Mouse (Mus musculus): Measurements from ENCODE around the gene Arhgap30. TPM values are rescaled to one million over a fixed set of nuclear protein-coding genes. Genes with fewer than 3 reads are reported as not detected.

Gene Arhgap30
- polyA plus RNA-seq, 1 experiment: 1.8 TPM

GRCm38 (mm10) chr1:171373946-171374345 lies 14.8 kb upstream of the Arhgap30 start:
- no peak for DNase-seq (ENCODE audit: extremely low spot score in 1 of 2, low spot score in 1 of 2)

GRCm38 (mm10) chr1:171375646-171376097 lies 13.1 kb upstream of the Arhgap30 start:
- DNase-seq (ENCODE audit: extremely low spot score in 1 of 2, low spot score in 1 of 2): no peak

GRCm38 (mm10) chr1:171378298-171378697 lies 10.5 kb upstream of the Arhgap30 start:
- DNase-seq (ENCODE audit: extremely low spot score in 1 of 2, low spot score in 1 of 2): no peak

GRCm38 (mm10) chr1:171379935-171380599 lies 8.7 kb upstream of the Arhgap30 start:
- DNase-seq (ENCODE audit: extremely low spot score in 1 of 2, low spot score in 1 of 2): peak in 1 of 2 experiments; percentile 84

- DNase-seq (ENCODE audit: extremely low spot score in 1 of 2, low spot score in 1 of 2): no peak
Observed at GRCm38 (mm10) chr1:171382096-171382620, 6.6 kb upstream of the Arhgap30 start.

GRCm38 (mm10) chr1:171384361-171384760 lies 4.4 kb upstream of the Arhgap30 start:
- DNase-seq (ENCODE audit: extremely low spot score in 1 of 2, low spot score in 1 of 2): no peak

GRCm38 (mm10) chr1:171385171-171385570 lies 3.6 kb upstream of the Arhgap30 start:
- DNase-seq (ENCODE audit: extremely low spot score in 1 of 2, low spot score in 1 of 2): no peak

GRCm38 (mm10) chr1:171387099-171387498 lies 1.7 kb upstream of the Arhgap30 start:
- no peak for DNase-seq (ENCODE audit: extremely low spot score in 1 of 2, low spot score in 1 of 2)

- no peak for DNase-seq (ENCODE audit: extremely low spot score in 1 of 2, low spot score in 1 of 2)
Observed at GRCm38 (mm10) chr1:171390101-171390500, 1.3 kb downstream of the Arhgap30 start.

- no peak for DNase-seq (ENCODE audit: extremely low spot score in 1 of 2, low spot score in 1 of 2)
Observed at GRCm38 (mm10) chr1:171401821-171402220, 13.1 kb downstream of the Arhgap30 start.

- DNase-seq (ENCODE audit: extremely low spot score in 1 of 2, low spot score in 1 of 2): no peak
Observed at GRCm38 (mm10) chr1:171402991-171403390, 14.2 kb downstream of the Arhgap30 start.

- no peak for DNase-seq (ENCODE audit: extremely low spot score in 1 of 2, low spot score in 1 of 2)
Observed at GRCm38 (mm10) chr1:171407263-171407662, 18.5 kb downstream of the Arhgap30 start.

- DNase-seq (ENCODE audit: extremely low spot score in 1 of 2, low spot score in 1 of 2): no peak
Observed at GRCm38 (mm10) chr1:171410231-171410630, 21.5 kb downstream of the Arhgap30 start.

- DNase-seq (ENCODE audit: extremely low spot score in 1 of 2, low spot score in 1 of 2): peak; percentile 91 to 95
Observed at GRCm38 (mm10) chr1:171410947-171411484, 22.3 kb downstream of the Arhgap30 start, which contains the start of gene Usf1. TSS of gene Usf1 (plus strand) at chr1:171411313.

- no peak for DNase-seq (ENCODE audit: extremely low spot score in 1 of 2, low spot score in 1 of 2)
Observed at GRCm38 (mm10) chr1:171411492-171411941, 22.8 kb downstream of the Arhgap30 start.

GRCm38 (mm10) chr1:171412001-171412441 lies 23.3 kb downstream of the Arhgap30 start:
- DNase-seq (ENCODE audit: extremely low spot score in 1 of 2, low spot score in 1 of 2): peak in 1 of 2 experiments; percentile 19

GRCm38 (mm10) chr1:171412446-171412845 lies 23.7 kb downstream of the Arhgap30 start:
- DNase-seq (ENCODE audit: extremely low spot score in 1 of 2, low spot score in 1 of 2): peak in 1 of 2 experiments; percentile 59

GRCm38 (mm10) chr1:171413608-171414007 lies 24.9 kb downstream of the Arhgap30 start:
- no peak for DNase-seq (ENCODE audit: extremely low spot score in 1 of 2, low spot score in 1 of 2)

- no peak for DNase-seq (ENCODE audit: extremely low spot score in 1 of 2, low spot score in 1 of 2)
Observed at GRCm38 (mm10) chr1:171418660-171419059, 29.9 kb downstream of the Arhgap30 start, which contains the start of gene Tstd1. TSS of gene Tstd1 (plus strand) at chr1:171418872.

GRCm38 (mm10) chr1:171419291-171419882 lies 30.6 kb downstream of the Arhgap30 start:
- no peak for DNase-seq (ENCODE audit: extremely low spot score in 1 of 2, low spot score in 1 of 2)

- no peak for DNase-seq (ENCODE audit: extremely low spot score in 1 of 2, low spot score in 1 of 2)
Observed at GRCm38 (mm10) chr1:171419905-171420304, 31.2 kb downstream of the Arhgap30 start.

Data from frontal cortex, adult 2 months (tissue).